Mouse (Mus musculus) layer of hippocampus, adult 11-12 months (tissue): ENCODE measurements around the gene Pdxk.
"Not testable (repeated sequence)": the region's sequence is repeated elsewhere in the genome, so short reads cannot be mapped to it uniquely, and the experiment has no call there.

Source experiments
- DNase-seq: peaks from one replicate; pipeline ENCODE4 v3.0.0; 2022; ENCODE audit warnings: low spot score

Pdxk gene

GRCm38 (mm10) chr10:78417888-78418287 lies 46.9 kb downstream of the Pdxk start:
- no peak for DNase-seq

- not testable (repeated sequence) for DNase-seq
Observed at GRCm38 (mm10) chr10:78414936-78415335, 49.8 kb downstream of the Pdxk start.

GRCm38 (mm10) chr10:78413152-78413520 lies 51.6 kb downstream of the Pdxk start:
- no peak for DNase-seq

GRCm38 (mm10) chr10:78412319-78413151 lies 52.2 kb downstream of the Pdxk start, which contains the start of gene Rrp1:
Rrp1 (minus strand) TSS chr10:78413043.
- DNase-seq: peak; percentile 97

- DNase-seq: no peak
Observed at GRCm38 (mm10) chr10:78411851-78412250, 52.9 kb downstream of the Pdxk start.

- DNase-seq: no peak
Observed at GRCm38 (mm10) chr10:78409035-78409788, 55.6 kb downstream of the Pdxk start.

GRCm38 (mm10) chr10:78407132-78407531 lies 57.6 kb downstream of the Pdxk start:
- no peak for DNase-seq

- DNase-seq: no peak
Observed at GRCm38 (mm10) chr10:78406152-78406551, 58.6 kb downstream of the Pdxk start.

- no peak for DNase-seq
Observed at GRCm38 (mm10) chr10:78402301-78402922, 62.4 kb downstream of the Pdxk start.

GRCm38 (mm10) chr10:78401127-78401526 lies 63.6 kb downstream of the Pdxk start:
- no peak for DNase-seq

GRCm38 (mm10) chr10:78399090-78399657 lies 65.6 kb downstream of the Pdxk start:
- DNase-seq: peak; percentile 39

- no peak for DNase-seq
Observed at GRCm38 (mm10) chr10:78396625-78396885, 68.2 kb downstream of the Pdxk start.

GRCm38 (mm10) chr10:78395819-78396624 lies 68.8 kb downstream of the Pdxk start:
- peak; percentile 97 for DNase-seq

GRCm38 (mm10) chr10:78395377-78395776 lies 69.4 kb downstream of the Pdxk start:
- no peak for DNase-seq

GRCm38 (mm10) chr10:78392072-78392471 lies 72.7 kb downstream of the Pdxk start:
- peak; percentile 84 for DNase-seq

GRCm38 (mm10) chr10:78390982-78391470 lies 73.7 kb downstream of the Pdxk start:
- DNase-seq: no peak

GRCm38 (mm10) chr10:78388216-78388980 lies 76.4 kb downstream of the Pdxk start:
- DNase-seq: peak; percentile 45
